Mouse (Mus musculus) E14TG2a.4 (cell line): Measurements from ENCODE around the gene BC005624.

Experiments used
- CTCF ChIP-seq: conservative IDR thresholded peaks from 2 replicates; pipeline ENCODE4 v1.5.1; 2014; ENCODE audit warnings: low read length
- POU5F1 ChIP-seq: IDR thresholded peaks from 2 replicates; pipeline ENCODE4 v1.6.1; 2014; ENCODE audit warnings: low read length, borderline replicate concordance

DNA sequence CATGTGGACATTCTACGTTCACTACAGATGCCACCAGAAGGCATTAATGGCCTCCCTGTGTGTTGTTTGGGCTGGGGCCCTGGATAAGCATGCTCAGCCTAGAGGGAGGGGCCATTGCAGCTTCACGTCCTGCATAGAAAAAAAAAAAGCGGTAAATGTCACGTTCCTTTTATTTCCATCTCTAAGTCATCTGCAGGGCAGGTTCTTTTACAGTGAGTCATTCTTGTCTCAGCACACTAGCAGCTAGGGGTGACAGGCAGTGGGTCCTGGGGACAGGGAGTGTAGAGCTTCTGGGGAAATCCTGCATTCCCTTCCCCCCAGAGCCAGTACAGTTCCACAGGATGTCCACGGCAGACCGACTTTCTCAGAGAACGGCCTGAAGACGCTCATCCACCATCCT is 44.6 kb upstream of the BC005624 start:
- no peak for TF ChIP-seq CTCF
- no peak for TF ChIP-seq POU5F1
